Mouse (Mus musculus) kidney, postnatal 14 days (tissue): ENCODE measurements around the gene Ndufv3.

ENCODE experiments used
- DNase-seq: peaks from one replicate; pipeline ENCODE4 v3.0.0; 2022; ENCODE audit warnings: mixed read lengths

Gene Ndufv3

GRCm38 (mm10) chr17:31519946-31520838 lies at the start of gene Ndufv3, which contains the start of gene Wdr4:
Ndufv3 (plus strand) TSS chr17:31520115.
Wdr4 (minus strand) TSS chr17:31519980.
- peak; percentile 100 for DNase-seq

DNA sequence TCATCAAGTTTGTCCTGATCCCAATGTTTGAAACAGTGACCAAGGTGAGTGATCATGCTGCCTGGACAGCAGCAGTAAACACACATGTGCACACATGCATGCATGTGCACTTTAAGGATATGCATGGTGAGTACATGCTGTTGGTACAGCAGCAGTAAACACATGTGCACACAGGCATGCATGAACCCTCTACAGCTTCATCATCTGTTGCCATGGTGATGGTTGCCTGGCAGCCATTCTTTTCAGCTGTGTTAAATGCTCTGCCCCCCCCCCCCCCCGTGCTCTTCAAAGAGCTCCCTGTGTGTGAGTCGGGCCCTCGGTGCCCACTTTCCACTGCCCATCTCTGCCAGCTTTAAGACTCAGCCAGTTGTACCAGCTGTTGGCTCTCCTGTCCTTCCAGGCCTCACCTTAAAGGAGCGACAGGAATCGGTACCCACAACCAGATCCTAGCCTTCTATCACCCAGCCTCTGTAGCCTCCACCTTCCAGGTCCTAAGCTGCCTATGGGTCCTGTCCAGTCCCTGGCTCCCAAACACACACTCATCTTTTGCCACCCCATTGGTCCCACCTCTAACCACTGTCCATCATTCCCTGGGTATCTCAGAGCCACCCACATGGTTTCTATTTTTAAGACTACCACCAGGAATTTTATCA lies 49.0 kb upstream of the Ndufv3 start:
- no peak for DNase-seq

- DNase-seq = no peak
Observed at GRCm38 (mm10) chr17:31474388-31474787, 45.5 kb upstream of the Ndufv3 start.

DNA sequence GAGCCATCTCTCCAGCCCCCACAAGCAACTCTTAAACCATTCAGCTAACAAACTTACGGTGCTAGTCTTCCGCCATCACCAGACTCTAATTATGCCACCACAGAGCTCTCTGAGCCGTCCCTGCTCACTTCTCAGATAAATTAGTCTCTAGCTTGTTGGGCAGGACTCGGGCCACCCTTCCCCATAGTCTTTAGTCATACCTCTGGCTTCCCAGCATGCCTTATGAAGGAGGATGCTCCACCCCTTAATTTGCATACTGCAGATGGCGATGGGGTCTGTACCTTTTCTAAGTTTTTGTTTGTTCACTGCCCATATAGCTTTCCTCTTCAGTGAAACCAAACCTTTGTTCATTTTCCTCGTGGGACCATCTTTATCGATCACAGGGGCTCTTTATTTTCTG lies 41.3 kb upstream of the Ndufv3 start:
- DNase-seq = no peak

DNA sequence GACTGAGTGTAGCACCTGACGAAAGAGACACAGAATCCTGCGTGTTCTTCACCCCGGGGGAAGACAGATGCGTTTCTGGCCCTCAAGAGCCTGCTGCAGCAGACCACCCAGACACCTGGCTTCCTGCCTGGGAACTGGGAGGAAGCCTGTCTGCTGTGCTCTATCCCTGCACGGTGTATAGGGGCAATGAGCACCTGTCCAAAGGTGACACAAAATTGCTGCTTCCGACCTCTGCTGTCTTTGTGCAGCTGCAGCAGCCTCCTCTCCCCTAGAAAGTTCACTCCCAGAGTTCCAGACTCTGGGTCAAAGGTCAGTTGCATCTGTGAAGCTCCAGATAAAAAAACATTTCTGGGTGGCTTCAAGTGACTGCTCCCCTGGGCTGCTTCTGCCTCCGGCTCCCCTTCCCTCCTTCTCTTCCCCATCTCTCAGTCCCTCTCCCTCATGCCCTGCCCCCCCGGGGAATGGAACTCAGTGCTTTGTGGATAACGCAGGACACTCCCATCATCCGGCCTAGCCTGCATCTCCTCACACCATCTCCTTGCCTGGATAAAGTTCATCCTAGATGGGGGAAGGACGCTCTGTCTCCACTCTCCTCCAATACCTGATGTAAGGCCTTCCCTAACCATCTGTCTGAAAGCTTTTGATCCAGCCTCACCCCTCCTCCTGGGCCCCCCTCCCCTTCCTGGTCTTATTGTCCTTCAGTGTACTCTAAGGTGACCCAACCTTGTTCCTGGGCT lies 40.6 kb upstream of the Ndufv3 start:
- DNase-seq = no peak

DNA sequence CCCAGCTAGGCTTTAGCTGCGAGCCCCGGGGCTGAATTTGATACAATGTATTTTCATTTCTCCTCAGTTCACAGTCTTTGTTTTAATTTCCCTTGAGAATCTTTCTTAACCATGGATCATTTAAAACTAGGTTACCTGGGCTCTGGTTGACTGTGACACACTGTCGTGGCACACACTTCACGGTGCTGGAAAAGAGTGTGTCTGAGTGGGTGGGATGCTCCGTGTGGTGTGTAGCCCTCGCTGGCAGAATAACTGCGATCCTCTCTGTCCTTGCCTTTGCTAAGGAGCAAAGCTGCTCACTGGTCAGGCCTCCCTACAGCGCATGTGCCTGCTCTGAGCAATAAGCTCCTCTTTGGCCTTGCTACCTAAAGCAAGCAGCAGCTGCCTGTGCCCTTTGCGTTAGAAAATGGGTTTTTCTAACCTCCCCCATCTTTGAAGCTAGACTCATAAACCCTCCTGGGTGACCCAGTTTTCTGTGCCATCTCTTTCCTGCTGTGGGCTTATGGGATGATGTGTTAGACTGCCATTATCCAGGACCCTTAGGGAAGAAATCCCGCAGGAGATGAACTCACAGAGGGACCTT lies 33.2 kb upstream of the Ndufv3 start:
- DNase-seq = no peak

GRCm38 (mm10) chr17:31487433-31488060 lies 32.4 kb upstream of the Ndufv3 start:
- peak; percentile 53 for DNase-seq

DNA sequence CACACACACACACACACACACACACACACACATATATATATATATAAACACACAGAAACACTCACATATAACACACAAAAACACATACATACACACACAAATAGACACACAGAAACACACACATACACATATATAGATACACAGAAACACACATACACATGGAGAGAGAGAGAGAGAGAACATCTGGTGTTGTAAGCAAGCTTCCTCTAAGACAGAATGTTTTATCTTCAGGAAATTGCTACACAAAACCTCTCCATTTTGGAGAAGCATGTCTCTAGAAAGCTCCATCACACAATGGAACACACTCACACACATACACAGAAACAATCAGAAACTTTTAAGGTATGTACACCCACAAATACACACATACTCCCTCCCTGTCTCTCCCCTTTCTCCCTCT lies 28.6 kb upstream of the Ndufv3 start:
- no peak for DNase-seq

DNA sequence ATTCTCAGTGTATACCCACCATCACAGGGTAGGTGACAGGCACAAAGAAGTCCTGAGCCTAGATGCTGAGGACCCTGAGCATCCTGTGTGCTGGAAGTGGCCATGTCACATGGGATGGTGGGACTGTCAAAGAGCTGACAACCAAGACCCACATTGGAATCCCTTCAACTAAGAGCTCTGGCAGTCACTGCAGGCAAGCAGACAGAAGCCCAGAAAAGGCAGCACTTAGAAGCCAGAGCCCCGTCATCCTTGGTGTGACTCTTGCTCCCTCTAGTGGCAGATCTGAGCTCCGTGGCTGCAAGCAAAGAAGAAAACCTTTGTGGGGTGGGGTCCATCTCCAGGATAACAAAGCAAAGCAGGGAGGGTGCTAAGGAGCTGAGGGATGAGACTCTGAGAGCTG lies 27.5 kb upstream of the Ndufv3 start:
- DNase-seq = peak; percentile 81

DNA sequence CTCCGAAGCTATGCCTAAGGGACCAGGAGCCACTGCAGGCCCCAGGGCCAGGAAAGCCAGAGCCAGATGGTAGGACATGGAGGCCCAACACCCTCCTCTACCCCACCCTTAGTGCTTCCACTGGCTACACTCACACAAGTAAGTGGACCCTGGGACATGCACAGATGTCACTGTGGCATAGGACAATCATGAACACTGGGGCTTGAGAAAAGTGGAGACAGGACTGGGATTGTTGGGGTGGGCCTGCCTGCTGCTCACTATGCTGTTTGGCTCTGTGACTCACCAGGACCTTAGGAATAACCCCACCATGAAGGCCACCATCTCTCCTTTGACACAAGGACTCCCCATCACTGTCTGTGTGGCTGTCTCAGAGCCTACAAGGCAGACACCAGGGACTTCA lies 24.9 kb upstream of the Ndufv3 start:
- DNase-seq = no peak

DNA sequence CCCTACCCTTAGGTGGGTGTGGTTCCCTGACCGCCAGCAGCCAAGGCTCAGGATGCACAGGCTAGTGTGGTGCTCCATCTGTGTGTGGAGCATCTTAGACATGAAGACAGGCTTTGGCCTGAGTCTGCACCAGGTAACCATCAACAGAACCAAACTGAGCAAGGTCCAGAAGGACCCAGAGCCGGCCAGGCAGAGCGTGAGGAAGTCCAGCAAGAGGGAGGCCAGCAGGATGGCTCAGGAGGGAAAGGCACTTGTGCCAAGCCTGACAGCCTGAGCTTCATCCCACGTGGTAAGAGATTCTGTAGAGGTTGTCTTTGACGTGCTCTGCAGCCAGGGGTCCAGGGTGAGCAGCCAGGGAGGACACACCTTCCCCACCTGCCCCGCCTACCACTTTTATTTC lies 22.2 kb upstream of the Ndufv3 start:
- DNase-seq = no peak

DNA sequence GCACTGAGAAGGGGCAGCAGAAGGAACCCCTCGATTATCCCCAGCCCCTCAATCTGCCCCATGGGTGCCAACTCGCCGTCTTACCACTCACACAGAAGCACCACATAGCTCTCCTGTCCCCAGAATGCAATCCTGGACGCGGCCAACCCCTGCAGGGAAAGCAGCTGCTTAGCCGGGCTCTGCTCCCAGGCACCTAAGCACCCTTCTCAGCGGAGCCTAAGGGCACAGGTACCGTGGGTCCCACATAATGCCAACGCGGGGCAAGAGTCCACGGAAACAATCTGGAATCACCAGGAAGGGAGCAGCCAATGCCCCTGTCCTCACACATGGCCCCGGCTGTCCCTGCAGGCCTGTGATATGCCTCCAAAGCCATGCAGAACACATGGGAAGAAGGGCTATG lies 20.2 kb upstream of the Ndufv3 start:
- no peak for DNase-seq

DNA sequence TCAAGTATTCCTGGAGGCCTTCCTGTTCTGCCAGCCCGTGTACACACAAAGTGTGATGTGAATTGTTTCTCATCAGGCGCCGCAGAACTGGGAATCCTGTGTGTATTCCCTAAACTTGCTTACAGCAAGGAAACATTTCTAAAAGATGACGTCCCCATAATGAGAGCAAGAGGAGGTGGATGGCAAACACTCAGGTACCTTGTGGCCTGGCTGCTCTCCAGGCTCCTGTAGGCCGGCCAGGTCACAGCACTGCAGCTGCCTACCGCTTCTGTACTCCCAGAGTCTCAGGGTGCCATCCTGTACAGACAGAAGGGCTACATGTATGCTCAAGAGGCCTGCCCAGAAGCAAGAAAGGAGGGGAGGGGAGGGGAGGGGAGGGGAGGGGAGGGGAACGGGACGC lies 19.5 kb upstream of the Ndufv3 start:
- DNase-seq = no peak

DNA sequence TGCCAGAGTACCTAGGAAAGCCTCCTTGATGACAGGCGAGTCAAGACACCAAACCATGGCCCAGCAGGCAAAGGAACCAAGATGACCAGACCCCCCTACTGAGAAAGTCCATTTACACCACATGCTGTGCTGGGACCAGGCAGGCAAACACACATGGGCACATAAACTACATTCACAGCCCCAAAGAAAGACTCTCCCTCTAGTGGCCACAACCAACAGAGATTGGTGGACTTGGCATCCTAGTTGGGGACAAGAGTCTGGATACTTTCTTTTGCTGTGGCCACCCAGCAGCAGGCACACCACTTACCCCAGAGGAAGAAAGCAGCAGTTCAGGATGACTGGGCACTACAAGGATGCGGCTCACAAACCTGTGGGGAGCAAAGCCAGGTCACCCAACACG lies 19.0 kb upstream of the Ndufv3 start:
- no peak for DNase-seq

- DNase-seq = peak; percentile 53
Observed at GRCm38 (mm10) chr17:31502261-31502927, 17.5 kb upstream of the Ndufv3 start.

GRCm38 (mm10) chr17:31503337-31503736 lies 16.6 kb upstream of the Ndufv3 start:
- no peak for DNase-seq

- no peak for DNase-seq
Observed at GRCm38 (mm10) chr17:31503936-31504335, 16.0 kb upstream of the Ndufv3 start.

GRCm38 (mm10) chr17:31505013-31505412 lies 14.9 kb upstream of the Ndufv3 start:
- peak; percentile 86 for DNase-seq

GRCm38 (mm10) chr17:31506282-31506681 lies 13.6 kb upstream of the Ndufv3 start:
- DNase-seq = peak; percentile 77

DNA sequence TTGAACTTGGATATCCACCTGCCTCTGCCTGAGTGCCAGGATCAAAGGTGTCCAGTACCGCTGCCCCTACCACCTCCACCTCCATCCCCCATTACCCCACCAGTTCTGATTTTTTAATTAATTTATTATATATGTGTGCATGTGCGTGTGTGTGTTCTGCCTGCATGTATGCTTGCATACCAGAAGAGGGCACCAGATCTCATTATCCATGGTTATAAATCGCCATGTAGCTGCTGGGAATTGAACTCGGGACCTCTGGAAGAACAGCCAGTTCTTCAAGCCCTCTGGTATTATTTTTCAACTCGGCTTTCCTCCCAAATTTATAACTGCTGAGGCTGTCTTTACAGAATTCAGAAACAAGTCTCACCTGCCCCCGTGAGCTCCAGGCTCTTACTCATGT lies 9.0 kb upstream of the Ndufv3 start:
- no peak for DNase-seq

- peak; percentile 90 for DNase-seq
Observed at GRCm38 (mm10) chr17:31511792-31512495, 8.0 kb upstream of the Ndufv3 start.
